ENCODE assay signal across 17 mouse cellular contexts in genomic region chr6:100828565-100828964, GRCm38 (mm10).
"Had no signal": no experiment of that assay in that cellular context is flagged by ENCODE, and none has a peak within 500 bp of the region (broad histone marks: within the 10 kb centered on the region; RNA-seq: fewer than 3 reads in every experiment).

No protein-coding gene starts in this region.

- H3K4me2 ChIP-seq: neural tube, embryonic 12.5 days; neural tube, embryonic 13.5 days; neural tube, embryonic 15.5 days; stomach, embryonic 15.5 days had no signal

- H3K9me3 ChIP-seq: neural tube, embryonic 12.5 days; neural tube, embryonic 13.5 days; neural tube, embryonic 15.5 days; stomach, embryonic 15.5 days had no signal

- H3K4me1 ChIP-seq: neural tube, embryonic 12.5 days; neural tube, embryonic 13.5 days had no signal

- H3K4me3 ChIP-seq: neural tube, embryonic 12.5 days; neural tube, embryonic 13.5 days; neural tube, embryonic 15.5 days; stomach, embryonic 15.5 days had no signal

- H3K27ac ChIP-seq: neural tube, embryonic 12.5 days; neural tube, embryonic 13.5 days; neural tube, embryonic 15.5 days; stomach, embryonic 15.5 days; stomach, postnatal 0 days had no signal

- DNase-seq: retina, postnatal 1 day; right cerebral cortex, adult 18-20 months; right cerebral cortex, postnatal 14 days; right cerebral cortex, postnatal 25 days; right cerebral cortex, postnatal 4 days; spleen, adult 18-20 months; thymus, adult 18-20 months; thymus, adult 2 months; thymus, postnatal 14 days; thymus, postnatal 25 days; thymus, postnatal 36 days; thymus, postnatal 4 days had no signal

- H3K36me3 ChIP-seq: neural tube, embryonic 12.5 days; neural tube, embryonic 13.5 days; neural tube, embryonic 15.5 days; stomach, embryonic 15.5 days had no signal

- H3K27me3 ChIP-seq: neural tube, embryonic 12.5 days; neural tube, embryonic 13.5 days; neural tube, embryonic 15.5 days; stomach, embryonic 15.5 days had no signal

- H3K9ac ChIP-seq: neural tube, embryonic 12.5 days; neural tube, embryonic 13.5 days; neural tube, embryonic 15.5 days; stomach, embryonic 15.5 days had no signal
